17 mouse cellular contexts compared by ENCODE assay signal in genomic region chrX:77208726-77209125, GRCm38 (mm10).
DNase-seq lines count a peak whose midpoint lies in the region; ATAC-seq and TF ChIP-seq lines count a peak whose summit lies in the region.
"Had no signal": no experiment of that assay in that cellular context is flagged by ENCODE, and none has a peak within 500 bp of the region (broad histone marks: within the 10 kb centered on the region; RNA-seq: fewer than 3 reads in every experiment).

No protein-coding gene starts in this region.

- TF ChIP-seq EP300 in heart, adult 2 months (IDR thresholded peaks at IDR 0.05; ENCODE audit: insufficient read depth, low read depth, low read length), result no peak

- H3K4me2 ChIP-seq in heart, embryonic 12.5 days, result no peak overlapping the region
- no peak overlapping the region for H3K4me2 ChIP-seq in kidney, embryonic 14.5 days (replicated peaks; ENCODE audit: low read depth, low read length)
- no peak overlapping the region for H3K4me2 ChIP-seq in forebrain, embryonic 11.5 days (ENCODE audit: low read depth, low read length, severe bottlenecking)
- no peak overlapping the region for H3K4me2 ChIP-seq in midbrain, embryonic 14.5 days (ENCODE audit: low read length)
- H3K4me2 ChIP-seq: embryonic facial prominence, embryonic 13.5 days; hindbrain, embryonic 12.5 days; liver, embryonic 15.5 days; midbrain, embryonic 11.5 days had no signal

- H3K4me1 ChIP-seq in heart, adult 2 months (ENCODE audit: control insufficient read depth, insufficient read depth, low read length), result no peaks in the 10 kb centered on the region
- H3K4me1 ChIP-seq in heart, embryonic 12.5 days (replicated peaks), result no peaks in the 10 kb centered on the region
- no peaks in the 10 kb centered on the region for H3K4me1 ChIP-seq in kidney, embryonic 14.5 days (ENCODE audit: control insufficient read depth, insufficient read depth, low read length)
- no peaks in the 10 kb centered on the region for H3K4me1 ChIP-seq in forebrain, embryonic 11.5 days (replicated peaks; ENCODE audit: control insufficient read depth, insufficient read depth, low read length)
- no peaks in the 10 kb centered on the region for H3K4me1 ChIP-seq in midbrain, embryonic 14.5 days (ENCODE audit: control insufficient read depth, insufficient read depth, low read length)
- H3K4me1 ChIP-seq: embryonic facial prominence, embryonic 13.5 days; hindbrain, embryonic 12.5 days; liver, embryonic 15.5 days had no signal

- TF ChIP-seq POLR2A in heart, adult 2 months (IDR thresholded peaks at IDR 0.05; ENCODE audit: insufficient read depth, low read depth, low read length), result no peak

- no peak overlapping the region for H3K9ac ChIP-seq in heart, adult 2 months (ENCODE audit: low read depth, low read length)
- no peak overlapping the region for H3K9ac ChIP-seq in heart, embryonic 12.5 days
- no peak overlapping the region for H3K9ac ChIP-seq in kidney, embryonic 14.5 days (ENCODE audit: low read depth, low read length)
- H3K9ac ChIP-seq in forebrain, embryonic 11.5 days (ENCODE audit: low read length), result no peak overlapping the region
- no peak overlapping the region for H3K9ac ChIP-seq in midbrain, embryonic 14.5 days (replicated peaks; ENCODE audit: low read length)
- H3K9ac ChIP-seq: embryonic facial prominence, embryonic 13.5 days; hindbrain, embryonic 12.5 days; liver, embryonic 15.5 days had no signal

- intact Hi-C loops in heart, adult 2 months (cut with DNase I), result no loop called here

- no peaks in the 10 kb centered on the region for H3K79me2 ChIP-seq in heart, adult 2 months (replicated peaks; ENCODE audit: control insufficient read depth, insufficient read depth, low read length)

- no peak for TF ChIP-seq CTCF in heart, adult 2 months (IDR thresholded peaks at IDR 0.05)

- H3K4me3 ChIP-seq in heart, adult 2 months, result no peak overlapping the region
- H3K4me3 ChIP-seq in heart, embryonic 12.5 days, result no peak overlapping the region
- H3K4me3 ChIP-seq in kidney, embryonic 14.5 days (ENCODE audit: low read length), result no peak overlapping the region
- no peak overlapping the region for H3K4me3 ChIP-seq in forebrain, embryonic 11.5 days (ENCODE audit: low read depth, low read length)
- no peak overlapping the region for H3K4me3 ChIP-seq in midbrain, embryonic 14.5 days (replicated peaks; ENCODE audit: low read depth, low read length)
- H3K4me3 ChIP-seq: embryonic facial prominence, embryonic 13.5 days; hindbrain, embryonic 12.5 days; liver, embryonic 15.5 days; myocyte had no signal

- no peaks in the 10 kb centered on the region for H3K27me3 ChIP-seq in heart, adult 2 months (ENCODE audit: control insufficient read depth, insufficient read depth, low read length)
- H3K27me3 ChIP-seq in heart, embryonic 12.5 days (replicated peaks), result no peaks in the 10 kb centered on the region
- no peaks in the 10 kb centered on the region for H3K27me3 ChIP-seq in kidney, embryonic 14.5 days (ENCODE audit: control insufficient read depth, insufficient read depth, low read length)
- H3K27me3 ChIP-seq in forebrain, embryonic 11.5 days (ENCODE audit: control insufficient read depth, insufficient read depth, low read length), result no peaks in the 10 kb centered on the region
- H3K27me3 ChIP-seq in midbrain, embryonic 14.5 days (ENCODE audit: control insufficient read depth, insufficient read depth, low read length), result no peaks in the 10 kb centered on the region
- H3K27me3 ChIP-seq: embryonic facial prominence, embryonic 13.5 days; hindbrain, embryonic 12.5 days; liver, embryonic 15.5 days had no signal

- peaks cover 6% of the 10 kb centered on the region; the same call in 1 of the 2 replicates for H3K9me3 ChIP-seq in heart, embryonic 12.5 days (replicated peaks)
- no peaks in the 10 kb centered on the region for H3K9me3 ChIP-seq in kidney, embryonic 14.5 days (ENCODE audit: control insufficient read depth, low read length)
- no peaks in the 10 kb centered on the region for H3K9me3 ChIP-seq in forebrain, embryonic 11.5 days (ENCODE audit: control insufficient read depth, low read length)
- no peaks in the 10 kb centered on the region for H3K9me3 ChIP-seq in midbrain, embryonic 14.5 days (ENCODE audit: control insufficient read depth, low read length)
- H3K9me3 ChIP-seq: embryonic facial prominence, embryonic 13.5 days; hindbrain, embryonic 12.5 days; liver, embryonic 15.5 days had no signal

- H3K27ac ChIP-seq in heart, adult 2 months, result no peak overlapping the region
- H3K27ac ChIP-seq in heart, embryonic 12.5 days (ENCODE audit: poor library complexity, severe bottlenecking), result no peak overlapping the region
- no peak overlapping the region for H3K27ac ChIP-seq in kidney, embryonic 14.5 days (ENCODE audit: low read depth, low read length)
- H3K27ac ChIP-seq in forebrain, embryonic 11.5 days (ENCODE audit: low read depth, low read length), result no peak overlapping the region
- no peak overlapping the region for H3K27ac ChIP-seq in midbrain, embryonic 14.5 days (replicated peaks; ENCODE audit: low read depth, low read length)
- H3K27ac ChIP-seq: embryonic facial prominence, embryonic 13.5 days; hindbrain, embryonic 12.5 days; liver, embryonic 15.5 days; stomach, postnatal 0 days had no signal

- DNase-seq in heart, adult 2 months, result peak; percentile 2 to 19
- peak; percentile 2 to 44 for DNase-seq in kidney, postnatal 36 days
- peak; percentile 12 for DNase-seq in brain, adult 2 months (ENCODE audit: low read depth, low spot score)
- no peak for DNase-seq in forebrain, embryonic 11.5 days (ENCODE audit: low spot score)
- no peak for DNase-seq in midbrain, embryonic 14.5 days
- DNase-seq: cerebellum, adult 11 months; lung, postnatal 14 days; right cerebral cortex, postnatal 14 days; thymus, postnatal 4 days had no signal

- ATAC-seq in heart, embryonic 12.5 days (ENCODE audit: insufficient number of reproducible peaks, low FRiP score), result no peak
- ATAC-seq in kidney, embryonic 14.5 days (ENCODE audit: low FRiP score, low TSS enrichment), result no peak
- ATAC-seq in forebrain, embryonic 11.5 days (replicated peaks; ENCODE audit: low FRiP score), result no peak
- ATAC-seq in midbrain, embryonic 14.5 days (ENCODE audit: low FRiP score, low TSS enrichment), result no peak

- no peaks in the 10 kb centered on the region for H3K36me3 ChIP-seq in heart, adult 2 months (ENCODE audit: control insufficient read depth, insufficient read depth, low read length)
- H3K36me3 ChIP-seq in heart, embryonic 12.5 days, result no peaks in the 10 kb centered on the region
- no peaks in the 10 kb centered on the region for H3K36me3 ChIP-seq in kidney, embryonic 14.5 days (ENCODE audit: control insufficient read depth, insufficient read depth, low read length)
- H3K36me3 ChIP-seq in forebrain, embryonic 11.5 days (ENCODE audit: control insufficient read depth, insufficient read depth, low read length), result no peaks in the 10 kb centered on the region
- H3K36me3 ChIP-seq in midbrain, embryonic 14.5 days (ENCODE audit: control insufficient read depth, insufficient read depth, low read length), result no peaks in the 10 kb centered on the region
- H3K36me3 ChIP-seq: embryonic facial prominence, embryonic 13.5 days; hindbrain, embryonic 12.5 days; liver, embryonic 15.5 days had no signal

Comparison
In these comparisons a context has a peak if more than half of its experiments do, and no peak if none do; other contexts are left out.
1. DNase-seq: peak in heart, adult 2 months (2 of 2), kidney, postnatal 36 days (2 of 2) and brain, adult 2 months (single experiment); none in forebrain, embryonic 11.5 days (single experiment) and midbrain, embryonic 14.5 days (single experiment).